Mouse (Mus musculus) CD8-positive naive resting alpha-beta T cell, adult 57 days (primary cell): ENCODE results near the gene Gpatch2l. TPM values are rescaled to one million over a fixed set of nuclear protein-coding genes. Genes with fewer than 3 reads are reported as not detected.

Source experiments
- total RNA-seq: library from RNA; stranded (reverse); gene quantifications from one replicate; pipeline ENCODE4 v1.2.4, GENCODE M21; 2023

Gene Gpatch2l
- 57.8 TPM for total RNA-seq

GRCm38 (mm10) chr12:86241604-86242536, at the start of gene Gpatch2l:
TSS of gene Gpatch2l (plus strand) at chr12:86241858.

Other genes starting within 250 kb of the Gpatch2l start
- gene Tgfb3, start 162.8 kb upstream of the Gpatch2l start, total RNA-seq, result 0.40 TPM
- gene Ift43, start 159.3 kb upstream of the Gpatch2l start, total RNA-seq, result not detected
- gene Esrrb, start 119.3 kb downstream of the Gpatch2l start, total RNA-seq, result not detected